16 mouse cellular contexts compared by ENCODE assay signal in the genomic region with DNA sequence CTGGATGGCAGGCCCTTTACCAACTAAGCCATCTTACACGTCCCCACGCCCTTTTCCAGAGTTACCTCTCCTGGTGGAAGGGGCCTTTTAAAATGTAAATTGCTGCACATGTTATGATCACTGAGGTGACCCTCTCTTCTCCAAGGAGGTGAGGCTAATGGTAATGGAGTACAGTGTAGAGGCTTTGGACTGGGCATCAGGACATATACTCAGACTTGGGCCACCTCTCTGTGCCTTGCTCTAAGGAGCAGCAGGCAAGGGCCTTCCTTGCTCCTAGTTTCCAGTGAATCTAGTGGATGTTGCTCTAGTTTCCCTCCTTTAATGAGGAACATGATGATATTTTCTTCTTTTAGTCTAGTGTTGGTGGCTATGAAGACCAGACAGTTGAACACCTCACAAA.
"Had no signal": no experiment of that assay in that cellular context is flagged by ENCODE, and none has a peak within 500 bp of the region (broad histone marks: within the 10 kb centered on the region; RNA-seq: fewer than 3 reads in every experiment).

No protein-coding gene starts in this region.

- H3K4me2 ChIP-seq: neural tube, embryonic 13.5 days; neural tube, embryonic 15.5 days; stomach, embryonic 15.5 days had no signal

- H3K27me3 ChIP-seq: neural tube, embryonic 13.5 days; neural tube, embryonic 15.5 days; stomach, embryonic 15.5 days had no signal

- H3K9ac ChIP-seq: neural tube, embryonic 13.5 days; neural tube, embryonic 15.5 days; stomach, embryonic 15.5 days had no signal

- H3K4me3 ChIP-seq: neural tube, embryonic 13.5 days; neural tube, embryonic 15.5 days; stomach, embryonic 15.5 days had no signal

- DNase-seq: retina, postnatal 1 day; right cerebral cortex, adult 18-20 months; right cerebral cortex, postnatal 14 days; right cerebral cortex, postnatal 25 days; right cerebral cortex, postnatal 4 days; spleen, adult 18-20 months; thymus, adult 18-20 months; thymus, adult 2 months; thymus, postnatal 14 days; thymus, postnatal 25 days; thymus, postnatal 36 days; thymus, postnatal 4 days had no signal

- H3K27ac ChIP-seq: neural tube, embryonic 13.5 days; neural tube, embryonic 15.5 days; stomach, embryonic 15.5 days; stomach, postnatal 0 days had no signal

- H3K4me1 ChIP-seq: neural tube, embryonic 13.5 days; neural tube, embryonic 15.5 days; stomach, embryonic 15.5 days had no signal

- H3K9me3 ChIP-seq: neural tube, embryonic 13.5 days; neural tube, embryonic 15.5 days; stomach, embryonic 15.5 days had no signal
